Mouse (Mus musculus) forebrain, embryonic 15.5 days (tissue): ENCODE data around the gene Phactr1. TPM values are rescaled to one million over a fixed set of nuclear protein-coding genes. Genes with fewer than 3 reads are reported as not detected.

Source experiments
- ATAC-seq: fragments of 200-750 bp; cut with Nextera tagmentation; replicated peaks from 2 replicates; pipeline ENCODE4 v1.8.0; 2017; ENCODE audit warnings: mild to moderate bottlenecking, moderate TSS enrichment, moderate library complexity
- H3K27ac ChIP-seq: fragments of 300-500 bp; sonication (generic); replicated peaks from 2 replicates; pipeline ENCODE4 v1.5.1; 2015; ENCODE audit warnings: mild to moderate bottlenecking, inconsistent platforms
- H3K27me3 ChIP-seq: fragments of 300-500 bp; sonication (generic); 2 replicates; pipeline ENCODE4 v1.6.1; 2015; ENCODE audit warnings: inconsistent platforms
- H3K36me3 ChIP-seq: fragments of 300-500 bp; sonication (generic); 2 replicates; pipeline ENCODE4 v1.6.1; 2015; ENCODE audit warnings: mild to moderate bottlenecking, inconsistent platforms
- H3K4me1 ChIP-seq: fragments of 300-500 bp; sonication (generic); 2 replicates; pipeline ENCODE4 v1.6.1; 2015; ENCODE audit warnings: inconsistent platforms
- H3K4me2 ChIP-seq: fragments of 300-500 bp; sonication (generic); replicated peaks from 2 replicates; pipeline ENCODE4 v1.6.1; 2015; ENCODE audit warnings: mild to moderate bottlenecking, inconsistent platforms
- H3K4me3 ChIP-seq: fragments of 300-500 bp; sonication (generic); 2 replicates; pipeline ENCODE4 v1.5.1; 2015; ENCODE audit warnings: mild to moderate bottlenecking, inconsistent platforms
- H3K9ac ChIP-seq: fragments of 300-500 bp; sonication (generic); replicated peaks from 2 replicates; pipeline ENCODE4 v1.6.1; 2015; ENCODE audit warnings: mild to moderate bottlenecking, inconsistent platforms
- H3K9me3 ChIP-seq: fragments of 300-500 bp; sonication (generic); 2 replicates; pipeline ENCODE4 v1.6.1; 2016; ENCODE audit warnings: inconsistent platforms
- WGBS: fragments of 180-500 bp; shearing (Covaris S2); methylation state at CpG from one replicate; pipeline ENCODE4 v1.1.7; 2015; ENCODE audit warnings: mixed read lengths; 5-methylcytosine and 5-hydroxymethylcytosine counted together
- polyA plus RNA-seq: library from polyadenylated mRNA; unstranded; fragments of >200 nt; fragmentation: Nextera tagmentation; extraction: Ambion mirVana; gene quantifications from 2 replicates; pipeline ENCODE4 v1.2.1, GENCODE M21; 2015

The Phactr1 gene
- polyA plus RNA-seq, 1 experiment from 2014 or later = 83.8 TPM

DNA sequence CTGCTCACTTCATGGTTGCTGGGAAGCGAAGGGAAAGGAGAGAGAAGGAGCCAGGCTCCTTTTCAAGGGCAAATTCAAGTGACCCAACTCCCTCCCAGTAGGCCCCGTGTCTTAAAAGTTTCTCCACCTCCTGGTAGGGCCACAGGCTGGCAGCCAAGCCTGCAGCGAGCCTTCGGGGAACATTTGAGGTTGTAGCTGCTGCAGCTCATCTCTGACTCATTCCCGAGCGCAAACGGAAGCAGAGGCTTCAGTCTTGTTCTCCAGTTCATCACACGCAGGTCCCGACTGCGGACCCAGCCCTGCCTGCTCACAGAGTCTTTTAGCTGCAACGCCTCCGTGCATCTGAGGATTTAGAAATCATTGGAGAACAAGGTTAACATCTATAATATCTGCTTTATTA lies 226.6 kb downstream of the Phactr1 start:
- Histone ChIP-seq H3K27ac (no peak overlapping the region), H3K4me1 (peaks cover 6% of the 10 kb centered on the region), H3K36me3 (no peaks in the 10 kb centered on the region), H3K4me2 (no peak overlapping the region), H3K4me3 (no peak overlapping the region), H3K9me3 (no peaks in the 10 kb centered on the region), H3K27me3 (no peaks in the 10 kb centered on the region), H3K9ac (no peak overlapping the region)
- no peak for ATAC-seq
- 87% methylated on average over 12 of the region's 12 CpGs for WGBS

DNA sequence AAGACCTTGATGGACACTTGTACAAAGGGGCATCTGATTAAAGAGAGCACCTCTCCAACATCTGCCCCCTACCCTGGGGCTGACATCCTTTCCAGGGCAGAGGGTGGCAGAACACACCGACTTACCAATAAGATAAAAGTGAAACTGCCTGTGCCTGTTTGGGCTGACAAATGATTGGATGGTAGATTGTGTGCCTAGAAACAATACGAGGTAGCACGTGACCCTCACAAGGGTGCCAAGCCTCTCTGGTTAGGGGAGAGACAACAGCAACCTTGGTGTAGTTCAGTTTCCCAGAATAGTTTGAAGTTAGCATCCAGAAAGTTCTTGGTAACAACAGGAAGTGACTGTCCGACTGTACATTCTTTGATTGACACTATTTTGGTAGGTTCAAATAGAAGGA lies 234.7 kb downstream of the Phactr1 start:
- no peak for ATAC-seq
- 66% methylated on average over 4 of the region's 4 CpGs for WGBS
- H3K27ac ChIP-seq = no peak overlapping the region
- no peak overlapping the region for H3K4me2 ChIP-seq
- H3K9me3 ChIP-seq = no peaks in the 10 kb centered on the region
- H3K4me3 ChIP-seq = no peak overlapping the region
- no peaks in the 10 kb centered on the region for H3K27me3 ChIP-seq
- no peak overlapping the region for H3K9ac ChIP-seq
- H3K36me3 ChIP-seq = no peaks in the 10 kb centered on the region
- peaks cover 32% of the 10 kb centered on the region for H3K4me1 ChIP-seq

DNA sequence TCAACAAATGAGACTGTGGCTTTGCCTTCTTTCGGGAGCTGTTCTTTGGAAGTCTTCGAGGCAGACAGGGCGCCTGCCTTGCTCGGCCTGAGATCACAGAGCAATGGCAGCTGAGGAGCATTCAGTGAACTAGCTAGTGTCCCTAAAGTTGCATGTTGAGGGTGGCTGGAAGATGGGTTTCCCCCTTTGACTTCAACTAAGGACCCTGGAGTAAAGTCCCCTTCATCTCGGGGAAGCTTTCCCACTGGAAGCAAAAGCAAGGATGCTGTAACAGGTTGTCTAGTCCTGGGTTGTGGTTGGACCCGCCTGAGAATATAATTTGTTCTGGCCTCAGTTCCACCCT lies 235.4 kb downstream of the Phactr1 start:
- 0 out of 2 replicates have a peak overlapping the region, but pooled peaks have one; percentile 25 for H3K27ac ChIP-seq
- ATAC-seq = no peak

DNA sequence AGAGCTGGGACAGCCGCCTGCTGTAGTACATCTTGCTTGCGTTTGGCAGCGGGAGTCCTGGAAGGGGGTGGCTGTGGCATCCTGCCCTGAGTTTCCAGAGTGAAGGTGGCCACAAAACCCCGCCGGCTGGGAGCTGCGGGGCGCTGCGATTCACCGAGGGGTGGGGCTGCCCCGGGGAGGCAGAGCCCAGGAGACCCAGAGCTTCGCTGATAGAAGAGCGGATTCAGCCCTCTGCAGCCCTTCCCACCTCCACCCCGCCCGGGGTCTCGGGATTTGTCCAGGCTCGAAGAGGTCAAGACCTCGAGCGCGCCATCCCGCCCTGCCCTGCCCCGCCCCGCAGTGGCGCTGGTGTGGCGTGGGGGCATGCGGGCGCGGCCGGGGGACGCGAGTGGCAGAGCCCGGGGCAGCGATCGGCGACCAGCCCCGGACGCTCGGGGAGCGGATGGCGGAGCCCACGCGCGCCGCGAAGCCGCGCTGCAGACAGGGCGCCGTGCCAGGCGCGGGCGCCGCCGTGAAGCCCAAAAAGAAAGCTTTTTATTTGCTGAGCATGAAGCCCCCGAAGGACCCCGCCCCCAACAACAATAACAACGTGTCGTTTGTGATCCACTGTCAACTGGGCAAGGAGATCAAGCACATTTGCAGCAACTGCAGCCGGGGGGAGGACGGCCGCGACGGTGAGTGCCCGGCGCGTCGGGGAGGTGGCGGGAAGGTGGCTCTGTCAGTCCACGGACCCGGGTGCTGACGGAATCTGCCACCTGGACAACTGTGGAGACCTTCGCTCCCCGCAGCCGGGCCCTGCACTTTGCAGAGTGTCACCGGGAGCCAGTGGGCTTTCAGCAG lies 236.0 kb downstream of the Phactr1 start:
- H3K27ac ChIP-seq = peak overlapping the region; percentile 25; the same call in 1 of the 2 replicates
- peak overlapping the region; percentile 70 for H3K4me3 ChIP-seq
- WGBS = under 1% methylated on average over 64 of the region's 74 CpGs
- peak overlapping the region; percentile 83 for H3K9ac ChIP-seq
- H3K4me1 ChIP-seq = peaks cover 32% of the 10 kb centered on the region
- H3K27me3 ChIP-seq = no peaks in the 10 kb centered on the region
- H3K36me3 ChIP-seq = no peaks in the 10 kb centered on the region
- H3K9me3 ChIP-seq = no peaks in the 10 kb centered on the region
- H3K4me2 ChIP-seq = peak overlapping the region; percentile 99
- ATAC-seq = peak; percentile 75

More for the DNA sequence above, 235.4 kb downstream of the Phactr1 start:
- H3K4me1 ChIP-seq = peaks cover 32% of the 10 kb centered on the region
- peak overlapping the region; percentile 70 for H3K4me3 ChIP-seq
- H3K36me3 ChIP-seq = no peaks in the 10 kb centered on the region
- peak overlapping the region; percentile 83 for H3K9ac ChIP-seq
- no peaks in the 10 kb centered on the region for H3K27me3 ChIP-seq
- no peaks in the 10 kb centered on the region for H3K9me3 ChIP-seq
- H3K4me2 ChIP-seq = peak overlapping the region; percentile 99
- 20% methylated on average over 6 of the region's 6 CpGs for WGBS

DNA sequence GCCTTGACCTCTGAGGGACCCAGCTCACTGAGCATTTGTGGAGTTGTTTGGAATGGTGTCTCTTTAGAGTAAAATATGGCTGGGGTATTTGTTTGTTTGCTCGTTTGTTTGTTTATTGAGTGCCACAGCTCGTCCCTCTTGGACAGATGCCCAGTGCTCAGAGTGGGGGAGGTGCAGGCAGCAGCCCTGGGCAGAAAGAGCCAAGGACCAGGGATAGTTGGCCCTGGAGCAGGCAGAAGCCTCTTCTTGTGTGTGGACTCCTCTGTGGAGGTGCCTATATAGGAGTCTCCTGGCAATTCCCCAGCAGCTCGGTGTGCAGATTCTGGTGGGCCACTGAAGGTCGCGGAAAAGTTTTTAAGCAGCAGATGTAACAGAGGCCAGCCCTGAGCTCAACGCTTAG lies 236.8 kb downstream of the Phactr1 start:
- no peak overlapping the region for H3K27ac ChIP-seq
- H3K36me3 ChIP-seq = no peaks in the 10 kb centered on the region
- peak overlapping the region; percentile 99 for H3K4me2 ChIP-seq
- H3K4me1 ChIP-seq = peaks cover 32% of the 10 kb centered on the region
- ATAC-seq = 0 out of 2 replicates have a peak, but pooled peaks have one; percentile 46
- H3K27me3 ChIP-seq = no peaks in the 10 kb centered on the region
- H3K4me3 ChIP-seq = peak overlapping the region; percentile 70
- no peaks in the 10 kb centered on the region for H3K9me3 ChIP-seq
- peak overlapping the region; percentile 83; the same call in 1 of the 2 replicates for H3K9ac ChIP-seq
- 15% methylated on average over 6 of the region's 6 CpGs for WGBS

DNA sequence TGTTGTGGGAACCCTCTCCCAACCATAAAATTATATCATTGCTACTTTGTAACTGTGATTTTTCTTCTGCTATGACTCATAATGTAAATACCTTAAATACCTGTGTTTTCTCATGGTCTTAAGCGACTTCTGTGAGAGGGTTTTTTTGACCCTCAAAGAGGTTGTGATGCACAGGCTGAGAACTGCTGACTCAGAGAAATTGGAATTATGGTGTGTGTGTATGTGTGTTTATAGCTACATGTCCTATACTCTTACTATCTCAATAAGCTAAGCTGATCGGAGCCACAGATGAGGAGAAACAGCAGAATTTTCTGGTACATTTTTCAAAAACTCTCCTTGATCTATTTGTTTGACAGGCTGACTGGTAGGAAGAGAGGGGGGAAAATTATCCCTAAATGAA lies 239.6 kb downstream of the Phactr1 start:
- Histone ChIP-seq H3K4me1 (peaks cover 32% of the 10 kb centered on the region), H3K4me2 (no peak overlapping the region), H3K27ac (no peak overlapping the region), H3K9ac (no peak overlapping the region), H3K36me3 (no peaks in the 10 kb centered on the region), H3K4me3 (no peak overlapping the region), H3K9me3 (no peaks in the 10 kb centered on the region), H3K27me3 (no peaks in the 10 kb centered on the region)
- 90% methylated on average over 2 of the region's 2 CpGs for WGBS
- no peak for ATAC-seq

DNA sequence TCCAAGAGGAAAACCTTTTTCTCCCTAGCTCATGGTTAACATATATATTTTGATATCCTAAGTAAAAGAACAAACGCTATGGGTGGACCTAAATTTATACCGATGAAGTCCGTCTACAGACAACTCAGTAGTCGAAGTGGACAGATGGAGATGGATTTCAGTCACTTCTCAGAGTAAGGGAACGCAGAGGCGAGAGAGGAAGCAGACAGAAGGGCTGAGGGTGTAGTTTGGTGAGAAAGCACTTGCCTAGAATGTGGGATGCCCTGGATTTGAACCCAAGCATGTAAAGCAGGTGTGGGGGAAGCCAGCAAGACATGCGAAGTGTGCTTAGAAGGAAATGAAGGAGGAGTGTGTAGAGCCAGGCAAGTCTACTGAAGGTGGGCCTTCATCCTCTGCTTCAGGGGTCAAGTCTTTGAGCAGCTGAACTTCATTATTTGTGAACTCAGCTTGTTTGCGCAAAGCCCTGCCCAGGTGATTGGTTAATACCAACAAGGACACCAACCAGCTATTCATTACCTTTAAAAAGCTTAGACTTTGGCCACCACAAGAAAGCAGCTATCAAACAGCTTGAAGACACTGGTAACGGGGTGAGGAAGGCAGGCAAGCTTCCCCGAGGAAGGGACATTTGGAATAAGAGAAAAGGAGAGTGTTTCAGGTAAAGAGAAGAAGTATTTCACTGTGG lies 241.5 kb downstream of the Phactr1 start:
- H3K36me3 ChIP-seq = no peaks in the 10 kb centered on the region
- no peaks in the 10 kb centered on the region for H3K27me3 ChIP-seq
- 92% methylated on average over 10 of the region's 10 CpGs for WGBS
- no peaks in the 10 kb centered on the region for H3K9me3 ChIP-seq
- H3K4me1 ChIP-seq = peaks cover 15% of the 10 kb centered on the region
- H3K9ac ChIP-seq = no peak overlapping the region
- no peak overlapping the region for H3K4me3 ChIP-seq
- no peak for ATAC-seq
- H3K4me2 ChIP-seq = no peak overlapping the region
- H3K27ac ChIP-seq = no peak overlapping the region

DNA sequence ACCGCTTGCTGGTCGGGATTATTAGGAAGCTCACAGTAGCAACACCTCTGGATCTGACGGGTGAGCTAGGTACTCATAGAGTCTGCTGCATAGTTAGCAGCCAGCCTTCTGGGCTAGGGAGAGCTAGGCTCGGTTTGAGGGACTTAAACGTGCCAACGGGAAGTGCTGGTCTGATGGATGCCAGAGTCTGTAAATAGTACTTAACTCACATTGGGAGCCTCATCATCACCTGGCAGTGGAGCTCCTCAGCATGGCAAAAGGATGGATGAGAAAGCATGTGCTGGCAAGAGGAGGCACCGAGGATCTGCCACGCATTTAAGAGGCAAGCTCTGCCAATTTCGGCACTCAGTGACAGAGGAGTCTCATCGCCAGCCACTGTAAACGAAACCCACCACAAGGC lies 247.4 kb downstream of the Phactr1 start:
- no peaks in the 10 kb centered on the region for H3K36me3 ChIP-seq
- no peak overlapping the region for H3K4me2 ChIP-seq
- WGBS = 90% methylated on average over 11 of the region's 11 CpGs
- no peak overlapping the region for H3K9ac ChIP-seq
- ATAC-seq = no peak
- 0 out of 2 replicates have a peak, but pooled peaks cover 4% of the 10 kb centered on the region for H3K9me3 ChIP-seq
- H3K4me3 ChIP-seq = no peak overlapping the region
- no peaks in the 10 kb centered on the region; the same call in 1 of the 2 replicates for H3K4me1 ChIP-seq
- no peak overlapping the region for H3K27ac ChIP-seq
- H3K27me3 ChIP-seq = no peaks in the 10 kb centered on the region

DNA sequence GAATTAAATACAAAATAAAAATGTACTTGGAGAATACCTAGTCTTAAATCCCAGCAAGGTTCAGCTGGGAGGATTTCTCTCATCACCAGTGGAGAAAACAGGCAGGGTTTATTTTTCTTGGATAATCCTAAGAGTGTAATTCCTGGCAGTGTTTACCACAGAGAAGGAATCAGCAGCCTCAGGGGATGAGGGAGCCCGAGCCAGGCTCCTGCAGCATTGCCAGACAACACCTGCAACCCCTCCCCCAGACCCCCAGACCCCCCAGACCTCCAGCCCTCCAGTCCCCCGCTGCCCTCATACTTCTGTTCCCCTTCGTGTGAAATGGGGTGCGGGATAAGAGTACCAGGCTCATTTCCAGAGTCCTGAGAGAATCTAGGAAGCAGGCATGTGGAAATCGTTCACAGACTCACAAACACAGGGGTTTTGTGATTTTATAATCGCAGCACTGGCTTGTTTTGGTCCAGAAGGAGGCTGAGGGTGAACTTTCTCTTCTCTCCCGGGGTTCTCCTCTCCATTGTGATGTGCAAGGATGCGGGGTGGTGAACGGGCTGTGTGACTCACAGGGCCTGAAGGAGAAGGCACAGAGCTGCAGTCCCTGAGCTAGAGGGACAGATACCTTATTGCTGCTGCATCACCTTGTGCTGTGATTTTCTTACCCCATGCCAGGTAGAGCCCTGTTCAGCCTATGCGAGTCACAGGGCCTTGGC lies 249.3 kb downstream of the Phactr1 start:
- no peak overlapping the region for H3K4me3 ChIP-seq
- H3K9ac ChIP-seq = no peak overlapping the region
- H3K27ac ChIP-seq = no peak overlapping the region
- H3K4me2 ChIP-seq = no peak overlapping the region
- 38% methylated on average over 10 of the region's 10 CpGs for WGBS
- H3K27me3 ChIP-seq = no peaks in the 10 kb centered on the region
- H3K9me3 ChIP-seq = 0 out of 2 replicates have a peak, but pooled peaks cover 4% of the 10 kb centered on the region
- no peaks in the 10 kb centered on the region for H3K36me3 ChIP-seq
- ATAC-seq = no peak
- H3K4me1 ChIP-seq = peaks cover 8% of the 10 kb centered on the region

DNA sequence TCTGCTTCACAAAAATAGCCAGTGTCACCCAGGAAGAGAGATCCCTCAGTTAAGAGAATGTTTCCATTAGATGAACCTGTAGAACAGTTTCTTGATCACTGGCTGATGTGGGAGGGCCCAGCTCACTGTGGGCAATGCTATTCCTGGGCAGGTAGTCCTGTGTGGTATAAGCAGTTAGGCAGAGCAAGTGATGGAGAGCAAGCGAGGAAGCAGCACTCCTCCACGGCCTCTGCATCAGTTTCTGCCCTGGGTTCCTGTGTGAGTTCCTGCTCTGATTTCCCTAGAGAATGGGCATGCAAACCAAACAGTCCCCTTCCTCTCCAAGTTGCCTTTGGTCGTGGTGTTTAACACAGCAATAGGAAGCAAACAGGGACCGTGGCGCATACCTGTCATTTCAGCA lies 251.6 kb downstream of the Phactr1 start:
- 94% methylated on average over 5 of the region's 5 CpGs for WGBS
- ATAC-seq = no peak
- no peaks in the 10 kb centered on the region for H3K36me3 ChIP-seq

DNA sequence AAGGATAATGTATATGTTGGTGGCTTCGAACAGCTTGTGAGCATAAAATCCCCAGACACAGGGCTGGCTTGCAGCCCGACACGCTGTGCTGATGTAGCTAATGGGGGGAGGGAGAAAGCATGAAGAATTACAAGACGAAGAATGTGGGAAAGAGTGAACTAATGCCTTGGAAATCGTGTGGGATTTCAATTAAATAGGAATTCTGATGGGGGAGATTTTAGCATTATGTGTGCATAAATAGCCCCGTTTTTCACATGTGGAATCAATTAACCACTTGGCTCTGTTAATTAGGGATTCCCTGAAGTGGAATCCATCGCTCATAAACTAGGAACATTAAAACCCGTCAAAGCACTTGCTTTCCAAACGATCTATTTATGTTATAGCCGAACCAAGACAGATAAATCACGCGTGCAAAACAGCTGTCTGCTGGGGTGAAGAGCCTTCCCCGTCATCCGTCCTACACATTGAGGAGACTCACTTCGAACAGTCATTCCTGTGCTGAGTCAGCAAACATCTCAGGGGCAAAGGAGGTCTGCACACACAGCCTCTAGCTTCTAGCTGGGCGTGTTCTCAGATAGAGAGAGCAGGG lies 254.2 kb downstream of the Phactr1 start:
- Histone ChIP-seq H3K27ac (peak overlapping the region; percentile 48), H3K4me1 (peaks cover 13% of the 10 kb centered on the region), H3K36me3 (no peaks in the 10 kb centered on the region), H3K9me3 (no peaks in the 10 kb centered on the region), H3K27me3 (no peaks in the 10 kb centered on the region), H3K4me2 (peak overlapping the region; percentile 26), H3K4me3 (no peak overlapping the region; the same call in 1 of the 2 replicates), H3K9ac (no peak overlapping the region)
- 29% methylated on average over 16 of the region's 16 CpGs for WGBS
- 0 out of 2 replicates have a peak, but pooled peaks have one; percentile 51 for ATAC-seq

More for the DNA sequence above, 251.6 kb downstream of the Phactr1 start:
- no peak overlapping the region for H3K27ac ChIP-seq
- H3K9me3 ChIP-seq = 0 out of 2 replicates have a peak, but pooled peaks cover 4% of the 10 kb centered on the region
- peaks cover 13% of the 10 kb centered on the region for H3K4me1 ChIP-seq
- no peak overlapping the region for H3K4me3 ChIP-seq
- H3K9ac ChIP-seq = no peak overlapping the region
- H3K27me3 ChIP-seq = no peaks in the 10 kb centered on the region
- no peak overlapping the region for H3K4me2 ChIP-seq
